17 mouse cellular contexts compared by ENCODE assay signal in the genomic region with DNA sequence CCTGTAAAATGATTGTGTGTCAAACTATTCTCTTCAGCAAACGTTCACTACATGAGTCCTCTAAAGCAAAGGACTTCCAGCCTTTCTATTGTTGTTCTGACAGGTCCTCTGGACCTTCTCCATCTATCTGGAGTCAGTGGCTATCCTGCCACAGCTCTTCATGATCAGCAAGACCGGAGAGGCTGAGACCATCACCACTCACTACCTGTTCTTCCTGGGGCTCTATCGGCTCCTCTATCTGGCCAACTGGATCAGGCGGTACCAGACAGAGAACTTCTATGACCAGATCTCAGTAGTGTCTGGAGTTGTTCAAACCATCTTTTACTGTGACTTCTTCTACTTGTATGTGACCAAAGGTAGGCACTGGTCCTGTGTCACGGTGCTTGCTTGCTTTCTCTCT. TPM values are rescaled to one million over a fixed set of nuclear protein-coding genes. Genes with fewer than 3 reads are reported as not detected.
A peak's percentile ranks its signal among the peaks of the same experiment; 100 is the strongest.
DNase-seq lines count a peak whose midpoint lies in the region; ATAC-seq and TF ChIP-seq lines count a peak whose summit lies in the region.
"Had no signal": no experiment of that assay in that cellular context is flagged by ENCODE, and none has a peak within 500 bp of the region (broad histone marks: within the 10 kb centered on the region; RNA-seq: fewer than 3 reads in every experiment).

No protein-coding gene starts in this region.

- no peak overlapping the region for H3K4me2 ChIP-seq in hindbrain, embryonic 14.5 days (replicated peaks)
- H3K4me2 ChIP-seq in hindbrain, embryonic 13.5 days = no peak overlapping the region
- H3K4me2 ChIP-seq: embryonic facial prominence, embryonic 12.5 days; forebrain, embryonic 13.5 days had no signal

- H3K36me3 ChIP-seq in hindbrain, embryonic 14.5 days (replicated peaks; ENCODE audit: control insufficient read depth, insufficient read depth) = peaks cover 50% of the 10 kb centered on the region
- H3K36me3 ChIP-seq in hindbrain, embryonic 13.5 days = peaks cover 51% of the 10 kb centered on the region

- TF ChIP-seq POLR2A in cerebellum, adult 2 months (IDR thresholded peaks at IDR 0.05; ENCODE audit: borderline replicate concordance, insufficient read depth, low read length) = peak; percentile 8; the same call in 1 of the 2 replicates

- ATAC-seq in hindbrain, embryonic 14.5 days (ENCODE audit: low FRiP score) = peak; percentile 6; the same call in 1 of the 2 replicates
- ATAC-seq in hindbrain, embryonic 13.5 days (ENCODE audit: low FRiP score) = no peak
- ATAC-seq: forebrain, postnatal 0 days; intestine, embryonic 16.5 days had no signal

- no peak overlapping the region for H3K9ac ChIP-seq in hindbrain, embryonic 14.5 days
- H3K9ac ChIP-seq in hindbrain, embryonic 13.5 days = no peak overlapping the region
- H3K9ac ChIP-seq: embryonic facial prominence, embryonic 12.5 days; forebrain, embryonic 13.5 days; forebrain, postnatal 0 days had no signal

- DNase-seq in cerebellum, adult 2 months = no peak
- no peak for DNase-seq in cerebellum, adult 9-11 months
- no peak for DNase-seq in hindbrain, embryonic 14.5 days (ENCODE audit: low spot score)
- peak; percentile 4 for DNase-seq in thymus, postnatal 4 days
- DNase-seq in thymus, postnatal 10 days (ENCODE audit: low spot score in 2 of 2) = no peak
- DNase-seq in embryo, embryonic 11 days = no peak
- DNase-seq: adrenal gland, adult 2 months; adrenal gland, postnatal 25 days; cerebellum, adult 18-20 months; cerebellum, postnatal 14 days; forebrain, postnatal 0 days had no signal

- TF ChIP-seq CTCF in cerebellum, adult 2 months (IDR thresholded peaks at IDR 0.05; ENCODE audit: borderline replicate concordance, insufficient read depth, low read depth, low read length) = no peak

- H3K4me3 ChIP-seq in cerebellum, adult 2 months (replicated peaks; ENCODE audit: insufficient read depth, low read depth, low read length) = no peak overlapping the region
- no peak overlapping the region for H3K4me3 ChIP-seq in hindbrain, embryonic 14.5 days (replicated peaks; ENCODE audit: low read length)
- H3K4me3 ChIP-seq in hindbrain, embryonic 13.5 days = no peak overlapping the region
- H3K4me3 ChIP-seq: embryonic facial prominence, embryonic 12.5 days; forebrain, embryonic 13.5 days had no signal

- no peak overlapping the region for H3K27ac ChIP-seq in cerebellum, adult 2 months (ENCODE audit: insufficient read depth, low read length)
- no peak overlapping the region for H3K27ac ChIP-seq in hindbrain, embryonic 14.5 days
- H3K27ac ChIP-seq in hindbrain, embryonic 13.5 days = no peak overlapping the region
- H3K27ac ChIP-seq: forebrain, embryonic 13.5 days; hindbrain, postnatal 0 days had no signal

- H3K9me3 ChIP-seq in hindbrain, embryonic 14.5 days (ENCODE audit: control insufficient read depth, low read length) = no peaks in the 10 kb centered on the region
- H3K9me3 ChIP-seq in hindbrain, embryonic 13.5 days = no peaks in the 10 kb centered on the region
- H3K9me3 ChIP-seq: embryonic facial prominence, embryonic 12.5 days; forebrain, embryonic 13.5 days had no signal

- no peaks in the 10 kb centered on the region for H3K27me3 ChIP-seq in cerebellum, adult 2 months (ENCODE audit: control insufficient read depth, insufficient read depth, low read length)
- no peaks in the 10 kb centered on the region for H3K27me3 ChIP-seq in hindbrain, embryonic 14.5 days (ENCODE audit: control insufficient read depth, insufficient read depth, low read length)
- 0 out of 2 replicates have a peak, but pooled peaks cover 5% of the 10 kb centered on the region for H3K27me3 ChIP-seq in hindbrain, embryonic 13.5 days
- H3K27me3 ChIP-seq: CH12.LX; embryonic facial prominence, embryonic 12.5 days; forebrain, embryonic 13.5 days had no signal

- WGBS in cerebellum, adult 2 months = 86% methylated on average over 5 of the region's 5 CpGs
- WGBS in hindbrain, embryonic 14.5 days = 83% methylated on average over 5 of the region's 5 CpGs
- WGBS in hindbrain, embryonic 13.5 days = 91% methylated on average over 5 of the region's 5 CpGs

- peaks cover 7% of the 10 kb centered on the region for H3K4me1 ChIP-seq in cerebellum, adult 2 months (ENCODE audit: control insufficient read depth, insufficient read depth, low read length)
- H3K4me1 ChIP-seq in hindbrain, embryonic 14.5 days (replicated peaks; ENCODE audit: control insufficient read depth, insufficient read depth, low read length) = no peaks in the 10 kb centered on the region
- H3K4me1 ChIP-seq in hindbrain, embryonic 13.5 days (replicated peaks) = no peaks in the 10 kb centered on the region
- H3K4me1 ChIP-seq: forebrain, embryonic 13.5 days had no signal

RNA-seq across cellular contexts. Expression of a gene that starts 9.4 kb away (rescaled TPM):
- 1.7 and 2.5 TPM in 2 replicates for polyA plus RNA-seq in cerebellum, adult 2 months (2012; rRNA removed)
- polyA plus RNA-seq in hindbrain, embryonic 14.5 days (2014; fragmentation: Nextera tagmentation; extraction: Ambion mirVana) = 8.1 and 10.1 TPM in 2 replicates
- 12.5 TPM in 2 replicates for polyA plus RNA-seq in hindbrain, embryonic 13.5 days (2015; fragmentation: Nextera tagmentation; extraction: Ambion mirVana)

RNA-seq across cellular contexts. Expression of a gene that starts 20.5 kb away (rescaled TPM):
- 0.82 and 1.5 TPM in 2 replicates for polyA plus RNA-seq in cerebellum, adult 2 months (2012; rRNA removed)
- polyA plus RNA-seq in hindbrain, embryonic 14.5 days (2014; fragmentation: Nextera tagmentation; extraction: Ambion mirVana) = not detected in 2 replicates
- not detected in 2 replicates for polyA plus RNA-seq in hindbrain, embryonic 13.5 days (2015; fragmentation: Nextera tagmentation; extraction: Ambion mirVana)
- polyA plus RNA-seq: embryonic facial prominence, embryonic 12.5 days; forebrain, embryonic 13.5 days; hindbrain, postnatal 0 days; intestine, embryonic 16.5 days had no signal

RNA-seq across cellular contexts. Expression of a gene that starts 21.0 kb away (rescaled TPM):
- 414 and 429 TPM in 2 replicates for polyA plus RNA-seq in cerebellum, adult 2 months (2012; rRNA removed)
- 87.3 and 92.4 TPM in 2 replicates for polyA plus RNA-seq in hindbrain, embryonic 14.5 days (2014; fragmentation: Nextera tagmentation; extraction: Ambion mirVana)
- polyA plus RNA-seq in hindbrain, embryonic 13.5 days (2015; fragmentation: Nextera tagmentation; extraction: Ambion mirVana) = 59.2 and 61.0 TPM in 2 replicates
